Mouse (Mus musculus): Measurements from ENCODE around the gene Lrfn3.

The Lrfn3 gene

GRCm38 (mm10) chr7:30346635-30347379 is 15.8 kb downstream of the Lrfn3 start:
- in situ Hi-C loops (cut with MboI) = no loop called here

- in situ Hi-C loops (cut with MboI) = no loop called here
Observed at GRCm38 (mm10) chr7:30339432-30340109, 23.0 kb downstream of the Lrfn3 start.

- in situ Hi-C loops (cut with MboI) = no loop called here
Observed at GRCm38 (mm10) chr7:30336384-30336783, 26.2 kb downstream of the Lrfn3 start.

- in situ Hi-C loops (cut with MboI) = no loop called here
Observed at GRCm38 (mm10) chr7:30335688-30336087, 26.9 kb downstream of the Lrfn3 start.

GRCm38 (mm10) chr7:30334563-30334962 is 28.0 kb downstream of the Lrfn3 start:
- in situ Hi-C loops (cut with MboI) = no loop called here

GRCm38 (mm10) chr7:30333436-30333835 is 29.1 kb downstream of the Lrfn3 start:
- in situ Hi-C loops (cut with MboI) = no loop called here

GRCm38 (mm10) chr7:30332622-30333259 is 29.8 kb downstream of the Lrfn3 start:
- in situ Hi-C loops (cut with MboI) = no loop called here

GRCm38 (mm10) chr7:30331887-30332286 is 30.7 kb downstream of the Lrfn3 start:
- in situ Hi-C loops (cut with MboI) = no loop called here

GRCm38 (mm10) chr7:30328379-30328778 is 34.2 kb downstream of the Lrfn3 start:
- in situ Hi-C loops (cut with MboI) = no loop called here

GRCm38 (mm10) chr7:30327140-30327539 is 35.4 kb downstream of the Lrfn3 start:
- in situ Hi-C loops (cut with MboI) = no loop called here

- in situ Hi-C loops (cut with MboI) = no loop called here
Observed at GRCm38 (mm10) chr7:30326427-30326826, 36.1 kb downstream of the Lrfn3 start.

- in situ Hi-C loops (cut with MboI) = no loop called here
Observed at GRCm38 (mm10) chr7:30325364-30325763, 37.2 kb downstream of the Lrfn3 start.

GRCm38 (mm10) chr7:30324300-30324944 is 38.1 kb downstream of the Lrfn3 start:
- in situ Hi-C loops (cut with MboI) = no loop called here

- in situ Hi-C loops (cut with MboI) = no loop called here
Observed at GRCm38 (mm10) chr7:30323795-30324194, 38.8 kb downstream of the Lrfn3 start, which contains the start of gene Sdhaf1. Sdhaf1 (minus strand) TSS chr7:30323895.

GRCm38 (mm10) chr7:30322865-30323264 is 39.7 kb downstream of the Lrfn3 start:
- in situ Hi-C loops (cut with MboI) = no loop called here

GRCm38 (mm10) chr7:30322285-30322667 is 40.3 kb downstream of the Lrfn3 start:
- in situ Hi-C loops (cut with MboI) = no loop called here

- in situ Hi-C loops (cut with MboI) = no loop called here
Observed at GRCm38 (mm10) chr7:30321539-30322284, 40.9 kb downstream of the Lrfn3 start, which contains the start of gene E130208F15Rik. E130208F15Rik (plus strand) TSS chr7:30321740.

- in situ Hi-C loops (cut with MboI) = no loop called here
Observed at GRCm38 (mm10) chr7:30320946-30321345, 41.6 kb downstream of the Lrfn3 start.

GRCm38 (mm10) chr7:30318142-30318541 is 44.4 kb downstream of the Lrfn3 start:
- in situ Hi-C loops (cut with MboI) = no loop called here

GRCm38 (mm10) chr7:30315559-30316529 is 46.7 kb downstream of the Lrfn3 start:
- in situ Hi-C loops (cut with MboI) = no loop called here

All from mature B cell (primary cell).